8 mouse cellular contexts compared by ENCODE assay signal in genomic region chr16:58523972-58524850, GRCm38 (mm10). TPM values are rescaled to one million over a fixed set of nuclear protein-coding genes. Genes with fewer than 3 reads are reported as not detected.
DNase-seq lines count a peak whose midpoint lies in the region; ATAC-seq lines count a peak whose summit lies in the region.

TSS of gene St3gal6 (minus strand) at chr16:58524243.

- H3K27ac ChIP-seq in kidney, embryonic 16.5 days (ENCODE audit: low read length) = peak within 1 kb of the TSS; percentile 96
- peak within 1 kb of the TSS; percentile 82 for H3K27ac ChIP-seq in hindbrain, embryonic 16.5 days (ENCODE audit: low read depth, low read length)
- H3K27ac ChIP-seq in midbrain, embryonic 10.5 days (replicated peaks) = peak within 1 kb of the TSS; percentile 91

- WGBS in kidney, embryonic 16.5 days = 73% methylated on average over 12 of the region's 12 CpGs
- 90% methylated on average over 12 of the region's 12 CpGs for WGBS in hindbrain, embryonic 16.5 days
- WGBS in midbrain, embryonic 10.5 days = 89% methylated on average over 12 of the region's 12 CpGs

- H3K4me3 ChIP-seq in kidney, embryonic 16.5 days (ENCODE audit: low read length) = peak within 1 kb of the TSS; percentile 91
- peak within 1 kb of the TSS; percentile 83 for H3K4me3 ChIP-seq in hindbrain, embryonic 16.5 days (ENCODE audit: low read length)
- peak within 1 kb of the TSS; percentile 85 for H3K4me3 ChIP-seq in midbrain, embryonic 10.5 days

- H3K9me3 ChIP-seq in kidney, embryonic 16.5 days (ENCODE audit: low read length) = peaks cover 6% of the 10 kb centered on the region
- H3K9me3 ChIP-seq in hindbrain, embryonic 16.5 days (ENCODE audit: control insufficient read depth, low read length) = no peaks in the 10 kb centered on the region
- H3K9me3 ChIP-seq in midbrain, embryonic 10.5 days (replicated peaks) = peaks cover 7% of the 10 kb centered on the region

- H3K36me3 ChIP-seq in kidney, embryonic 16.5 days (ENCODE audit: insufficient read depth, low read length) = no peaks in the 10 kb centered on the region
- H3K36me3 ChIP-seq in hindbrain, embryonic 16.5 days (ENCODE audit: control insufficient read depth, insufficient read depth, low read length) = no peaks in the 10 kb centered on the region
- no peaks in the 10 kb centered on the region for H3K36me3 ChIP-seq in midbrain, embryonic 10.5 days

- H3K4me1 ChIP-seq in kidney, embryonic 16.5 days (ENCODE audit: insufficient read depth, low read length) = peaks cover 17% of the 10 kb centered on the region
- H3K4me1 ChIP-seq in hindbrain, embryonic 16.5 days (ENCODE audit: control insufficient read depth, insufficient read depth, low read depth, low read length) = peaks cover 6% of the 10 kb centered on the region; the same call in 1 of the 2 replicates
- peaks cover 16% of the 10 kb centered on the region for H3K4me1 ChIP-seq in midbrain, embryonic 10.5 days

- H3K27me3 ChIP-seq in kidney, embryonic 16.5 days (ENCODE audit: insufficient read depth, low read length) = no peaks in the 10 kb centered on the region
- 0 out of 2 replicates have a peak, but pooled peaks cover 2% of the 10 kb centered on the region for H3K27me3 ChIP-seq in hindbrain, embryonic 16.5 days (replicated peaks; ENCODE audit: control insufficient read depth, insufficient read depth, low read length)
- H3K27me3 ChIP-seq in midbrain, embryonic 10.5 days (ENCODE audit: low read depth, poor library complexity, severe bottlenecking) = peaks cover 10% of the 10 kb centered on the region

- peak within 1 kb of the TSS; percentile 92 for H3K9ac ChIP-seq in kidney, embryonic 16.5 days (replicated peaks; ENCODE audit: low read length)
- H3K9ac ChIP-seq in hindbrain, embryonic 16.5 days (ENCODE audit: low read depth, low read length) = peak within 1 kb of the TSS; percentile 88

- no peak for ATAC-seq in kidney, embryonic 16.5 days (ENCODE audit: low FRiP score, low TSS enrichment)
- no peak for ATAC-seq in hindbrain, embryonic 16.5 days

- DNase-seq in kidney, adult 18-20 months = no peak
- DNase-seq in adrenal gland, postnatal 10 days = no peak
- no peak for DNase-seq in gastrocnemius, adult 8-10 months (ENCODE audit: low spot score in 2 of 2)
- DNase-seq in midbrain, embryonic 10.5 days (ENCODE audit: low spot score) = no peak
- no peak for DNase-seq in urinary bladder, postnatal 10 days (ENCODE audit: low spot score)
- DNase-seq in embryo, embryonic 10 days (ENCODE audit: low spot score) = no peak

- peak within 1 kb of the TSS; percentile 56 for H3K4me2 ChIP-seq in kidney, embryonic 16.5 days (replicated peaks; ENCODE audit: low read depth, low read length)
- peak within 1 kb of the TSS; percentile 92 for H3K4me2 ChIP-seq in hindbrain, embryonic 16.5 days (ENCODE audit: low read length)

RNA-seq across cellular contexts. Expression of gene St3gal6, which starts in this region (rescaled TPM):
- 80.5 and 89.9 TPM in 2 replicates for polyA plus RNA-seq in kidney, embryonic 16.5 days (2015; fragmentation: Nextera tagmentation; extraction: Ambion mirVana)
- total RNA-seq in adrenal gland, postnatal 10 days (2021) = 10 to 100 TPM; 23.2 to 29.1 TPM
- 100 to 1,000 TPM; 147 to 185 (median 164) TPM for total RNA-seq in gastrocnemius, adult 8-10 months (2022)
- 17.7 TPM in 2 replicates for polyA plus RNA-seq in hindbrain, embryonic 16.5 days (2015; fragmentation: Nextera tagmentation; extraction: Ambion mirVana)
- polyA plus RNA-seq in midbrain, embryonic 10.5 days (2016; fragmentation: Nextera tagmentation; extraction: Ambion mirVana) = 9.3 and 12.5 TPM in 2 replicates

Comparison
In these comparisons a context has a peak if more than half of its experiments do, and no peak if none do; other contexts are left out.
1. RNA of gene St3gal6 (total RNA-seq): 147 to 185 TPM in gastrocnemius, adult 8-10 months; 23.2 to 29.1 TPM in adrenal gland, postnatal 10 days; every median in the first group is over 4 times any median in the second.
2. Peak in every context shown above with its lines, with median percentiles within 50 percentile points of each other: H3K27ac ChIP-seq and H3K4me3 ChIP-seq.